Mouse (Mus musculus): ENCODE measurements around the gene Rad52. TPM values are rescaled to one million over a fixed set of nuclear protein-coding genes. Genes with fewer than 3 reads are reported as not detected.

The Rad52 gene
- total RNA-seq (2021) = 10 to 100 TPM; 37.7 to 38.1 TPM

- DNase-seq (ENCODE audit: low spot score in 2 of 2) = peak; percentile 91 to 94
- intact Hi-C loops (cut with DNase I) = loop anchor here (1.0 kb wide), 3 partner anchors 54 to 109 kb away; partner anchors contain the start of gene Erc1
These were observed at the start of gene Rad52 for GRCm38 (mm10) chr6:119902204-119903080. Rad52 (plus strand) TSS chr6:119902698.

- intact Hi-C loops (cut with DNase I) = no loop called here
- no peak for DNase-seq (ENCODE audit: low spot score in 2 of 2)
These were observed 48.3 kb upstream of the Rad52 start for GRCm38 (mm10) chr6:119854156-119854555.

- intact Hi-C loops (cut with DNase I) = no loop called here
These were observed 47.0 kb upstream of the Rad52 start for GRCm38 (mm10) chr6:119855471-119855870.

GRCm38 (mm10) chr6:119860236-119860635 lies 42.3 kb upstream of the Rad52 start:
- intact Hi-C loops (cut with DNase I) = no loop called here
- no peak for DNase-seq (ENCODE audit: low spot score in 2 of 2)

More at GRCm38 (mm10) chr6:119855471-119855870, 47.0 kb upstream of the Rad52 start:
- no peak for DNase-seq (ENCODE audit: low spot score in 2 of 2)

GRCm38 (mm10) chr6:119861519-119861918 lies 41.0 kb upstream of the Rad52 start:
- intact Hi-C loops (cut with DNase I) = no loop called here
- DNase-seq (ENCODE audit: low spot score in 2 of 2) = no peak

- intact Hi-C loops (cut with DNase I) = loop anchor here (2.0 kb wide), 1 partner anchor 16 kb away; the partner anchor contains the start of gene Erc1
- DNase-seq (ENCODE audit: low spot score in 2 of 2) = peak; percentile 69 to 90
These were observed 38.0 kb upstream of the Rad52 start for GRCm38 (mm10) chr6:119864341-119865034.

GRCm38 (mm10) chr6:119883151-119883550 lies 19.3 kb upstream of the Rad52 start:
- intact Hi-C loops (cut with DNase I) = no loop called here
- DNase-seq (ENCODE audit: low spot score in 2 of 2) = no peak

- intact Hi-C loops (cut with DNase I) = no loop called here
- no peak for DNase-seq (ENCODE audit: low spot score in 2 of 2)
These were observed 9.8 kb upstream of the Rad52 start for GRCm38 (mm10) chr6:119892711-119893110.

- DNase-seq (ENCODE audit: low spot score in 2 of 2) = no peak
These were observed 737 bp downstream of the Rad52 start for GRCm38 (mm10) chr6:119903081-119903789.

GRCm38 (mm10) chr6:119905461-119905860 lies 3.0 kb downstream of the Rad52 start:
- intact Hi-C loops (cut with DNase I) = no loop called here
- peak in 1 of 2 experiments; percentile 53 for DNase-seq (ENCODE audit: low spot score in 2 of 2)

More at GRCm38 (mm10) chr6:119903081-119903789, 737 bp downstream of the Rad52 start:
- intact Hi-C loops (cut with DNase I) = no loop called here

- intact Hi-C loops (cut with DNase I) = no loop called here
- no peak for DNase-seq (ENCODE audit: low spot score in 2 of 2)
These were observed 9.5 kb downstream of the Rad52 start for GRCm38 (mm10) chr6:119912046-119912445.

GRCm38 (mm10) chr6:119915710-119916109 lies 13.2 kb downstream of the Rad52 start:
- DNase-seq (ENCODE audit: low spot score in 2 of 2) = no peak
- intact Hi-C loops (cut with DNase I) = no loop called here

GRCm38 (mm10) chr6:119918561-119919181 lies 16.2 kb downstream of the Rad52 start:
- intact Hi-C loops (cut with DNase I) = no loop called here
- peak; percentile 21 to 43 for DNase-seq (ENCODE audit: low spot score in 2 of 2)

GRCm38 (mm10) chr6:119922136-119922535 lies 19.6 kb downstream of the Rad52 start:
- intact Hi-C loops (cut with DNase I) = loop anchor here (5.0 kb wide), 1 partner anchor 435 kb away; no protein-coding TSS in a partner anchor
- DNase-seq (ENCODE audit: low spot score in 2 of 2) = no peak

- DNase-seq (ENCODE audit: low spot score in 2 of 2) = no peak
- intact Hi-C loops (cut with DNase I) = loop anchor here (5.0 kb wide), 1 partner anchor 435 kb away; no protein-coding TSS in a partner anchor
These were observed 20.0 kb downstream of the Rad52 start for GRCm38 (mm10) chr6:119922544-119922943.

- intact Hi-C loops (cut with DNase I) = loop anchor here (2.0 to 5.0 kb wide), 2 partner anchors 132 to 437 kb away; no protein-coding TSS in a partner anchor
- DNase-seq (ENCODE audit: low spot score in 2 of 2) = peak; percentile 40 to 69
These were observed 21.9 kb downstream of the Rad52 start for GRCm38 (mm10) chr6:119924235-119925005.

Measured in left cerebral cortex, postnatal 25 days (tissue).